Mouse (Mus musculus) cortical plate, adult 2 months (tissue): ENCODE measurements at regions not wholly inside any gene's neighbourhood (a gene's known extent, or its start where the extent isn't known, plus 50 kb on each side); places are given as distances from the start of the nearest gene placed in this dataset.

Experiments used
- H3K27ac ChIP-seq: fragments of 200-500 bp; 2 replicates; pipeline ENCODE4 v1.5.1; 2012; ENCODE audit warnings: low read length, control low read depth, inconsistent platforms; ENCODE audit not compliant: insufficient read depth
- H3K4me1 ChIP-seq: fragments of 200-500 bp; 2 replicates; pipeline ENCODE4 v1.6.1; 2011; ENCODE audit warnings: low read length; ENCODE audit not compliant: control insufficient read depth, insufficient read depth
- H3K4me3 ChIP-seq: fragments of 200-500 bp; 2 replicates; pipeline ENCODE4 v1.5.1; 2011; ENCODE audit warnings: mild to moderate bottlenecking, low read length, control low read depth; ENCODE audit not compliant: insufficient read depth
- CTCF ChIP-seq: fragments of 200-500 bp; IDR thresholded peaks from 2 replicates; pipeline ENCODE4 v1.5.1; 2011; ENCODE audit warnings: mild to moderate bottlenecking, control low read depth, low read length; ENCODE audit not compliant: insufficient read depth; ENCODE audit errors: extremely low read depth
- POLR2A ChIP-seq: fragments of 200-500 bp; IDR thresholded peaks from 2 replicates; pipeline ENCODE4 v1.6.1; 2011; ENCODE audit warnings: mild to moderate bottlenecking, low read length, control low read depth; ENCODE audit not compliant: insufficient read depth; ENCODE audit errors: extremely low read depth

DNA sequence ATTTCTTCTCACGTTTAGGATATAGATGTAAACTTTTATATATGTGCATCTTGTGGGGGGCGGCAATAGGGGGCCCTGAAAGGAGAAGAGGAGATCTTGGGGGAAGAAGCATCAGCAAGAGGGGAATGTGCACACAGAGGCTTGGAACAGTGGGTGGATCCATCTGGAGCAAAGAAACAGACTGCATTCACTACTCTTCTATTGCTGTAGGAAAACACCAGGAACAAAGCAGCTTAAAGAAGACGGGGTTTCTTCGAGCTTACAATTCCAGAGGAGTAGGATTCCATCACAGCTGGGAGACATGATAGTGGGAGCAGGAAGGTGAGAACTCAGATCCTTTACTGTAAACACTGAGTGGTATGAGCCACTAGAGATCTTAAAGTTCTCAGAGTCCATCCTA, 444.9 kb upstream of the BB014433 start:
- no peak overlapping the region for H3K4me3 ChIP-seq
- H3K27ac ChIP-seq: no peak overlapping the region
- H3K4me1 ChIP-seq: peaks cover 3% of the 10 kb centered on the region; the same call in 1 of the 2 replicates
- TF ChIP-seq POLR2A: no peak
- no peak for TF ChIP-seq CTCF

DNA sequence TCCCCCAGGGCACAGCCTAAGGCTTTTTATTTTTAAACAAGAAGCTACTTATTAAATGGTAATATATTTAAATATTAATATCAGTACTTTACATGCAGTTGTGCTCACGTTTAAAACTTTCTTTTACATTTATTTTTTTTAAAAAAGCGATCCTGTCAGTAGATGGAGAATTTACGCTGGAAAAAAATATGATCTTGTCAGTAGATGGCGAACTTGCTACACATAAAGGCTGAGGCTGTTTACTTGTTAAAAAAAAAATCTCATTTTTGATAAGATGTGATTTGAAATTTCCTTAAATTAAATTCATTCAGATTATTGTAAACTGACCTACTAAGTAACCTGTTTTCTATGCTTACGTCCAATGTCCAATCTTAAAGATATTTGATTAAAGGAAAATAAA, 441.7 kb upstream of the BB014433 start:
- peaks cover 2% of the 10 kb centered on the region; the same call in 1 of the 2 replicates for H3K4me1 ChIP-seq
- no peak for TF ChIP-seq POLR2A
- no peak for TF ChIP-seq CTCF
- H3K4me3 ChIP-seq: no peak overlapping the region
- H3K27ac ChIP-seq: no peak overlapping the region

- TF ChIP-seq CTCF: no peak
- no peak for TF ChIP-seq POLR2A
- Histone ChIP-seq H3K27ac (no peak overlapping the region), H3K4me1 (no peaks in the 10 kb centered on the region), H3K4me3 (no peak overlapping the region)
Measured at GRCm38 (mm10) chr8:15470561-15470960, 424.7 kb upstream of the BB014433 start.

GRCm38 (mm10) chr8:15468540-15469476, 422.9 kb upstream of the BB014433 start:
- Histone ChIP-seq H3K27ac (no peak overlapping the region), H3K4me1 (no peaks in the 10 kb centered on the region), H3K4me3 (no peak overlapping the region)
- TF ChIP-seq CTCF (no peak), POLR2A (no peak)

- Histone ChIP-seq H3K4me3 (no peak overlapping the region), H3K27ac (no peak overlapping the region), H3K4me1 (no peaks in the 10 kb centered on the region)
- TF ChIP-seq POLR2A: no peak
- no peak for TF ChIP-seq CTCF
Measured at GRCm38 (mm10) chr8:15438546-15438945, 392.7 kb upstream of the BB014433 start.

DNA sequence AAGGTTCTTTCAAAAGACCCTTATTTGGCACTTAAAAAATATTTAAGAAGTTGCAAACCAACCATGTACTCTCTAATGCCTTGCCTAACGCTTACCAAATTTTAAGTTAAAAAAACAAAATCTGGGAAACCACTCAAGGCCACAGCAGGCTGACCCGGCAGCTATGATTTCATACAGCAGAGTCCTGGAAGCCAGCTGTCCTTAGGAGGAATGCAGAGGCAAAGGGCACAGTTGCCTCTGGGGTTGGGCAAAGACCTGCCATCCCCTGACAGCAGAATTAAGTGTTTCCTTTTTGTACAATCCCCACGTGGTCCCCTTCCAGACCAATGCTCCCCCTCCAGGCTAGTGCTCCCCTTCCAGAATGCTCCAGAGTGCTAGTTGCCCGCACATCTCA, 348.8 kb upstream of the BB014433 start:
- H3K27ac ChIP-seq: no peak overlapping the region
- no peak for TF ChIP-seq CTCF
- TF ChIP-seq POLR2A: no peak
- no peak overlapping the region for H3K4me3 ChIP-seq
- no peaks in the 10 kb centered on the region for H3K4me1 ChIP-seq

DNA sequence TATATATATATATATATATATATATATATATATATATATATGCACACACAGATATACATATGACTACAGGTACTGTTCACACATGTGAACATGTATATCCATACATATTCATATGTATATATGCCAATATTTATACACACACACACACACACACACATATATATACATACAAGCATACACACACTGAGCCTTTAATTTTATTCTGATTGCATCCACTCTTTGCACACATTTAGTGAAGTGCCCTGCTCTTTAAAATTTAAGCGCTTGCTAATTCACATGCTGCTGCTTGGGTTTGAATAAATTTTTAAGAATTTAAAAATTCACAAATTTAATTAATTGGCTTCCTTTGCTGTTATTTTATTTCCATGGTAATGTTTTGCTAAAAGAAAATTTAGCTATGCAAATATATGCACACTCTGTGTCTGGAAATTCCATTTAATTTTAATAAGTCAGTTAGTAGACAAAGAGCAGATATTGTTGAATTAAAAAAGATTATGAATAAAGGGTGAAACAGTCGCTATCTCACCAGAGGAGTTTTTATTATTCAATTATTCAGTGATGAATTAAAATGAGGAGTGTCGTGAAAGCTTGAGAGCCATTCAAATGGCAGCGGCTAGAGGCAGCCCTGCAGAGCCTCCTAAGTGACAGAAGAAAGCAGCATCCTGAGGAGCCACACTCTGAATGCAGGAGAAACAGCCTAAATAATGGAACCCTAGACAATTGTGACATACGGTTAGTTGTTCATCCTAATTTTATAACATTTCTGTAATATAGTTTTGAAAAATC, 348.3 kb upstream of the BB014433 start:
- Histone ChIP-seq H3K27ac (no peak overlapping the region), H3K4me3 (no peak overlapping the region), H3K4me1 (no peaks in the 10 kb centered on the region)
- TF ChIP-seq POLR2A (no peak), CTCF (no peak)

DNA sequence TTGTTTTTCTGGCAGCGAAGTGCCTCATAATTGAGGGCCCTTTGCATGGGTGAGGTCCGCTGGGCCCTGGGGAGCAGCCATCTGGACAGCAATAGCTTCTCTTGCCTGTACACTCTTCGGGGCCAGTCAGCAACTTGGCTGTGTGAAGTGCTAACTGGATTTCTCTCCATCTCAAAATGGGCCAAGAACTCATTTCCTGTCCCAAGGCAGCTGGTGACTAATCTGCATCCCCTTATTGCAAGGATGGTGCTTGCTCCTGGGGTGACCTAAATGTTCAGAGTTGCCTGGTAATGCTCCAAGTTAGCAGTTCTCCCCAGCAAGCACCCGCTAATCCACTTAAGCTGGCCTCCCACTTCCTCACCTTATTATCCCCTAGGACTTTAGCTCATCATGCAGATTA, 346.2 kb upstream of the BB014433 start:
- Histone ChIP-seq H3K27ac (no peak overlapping the region), H3K4me3 (no peak overlapping the region), H3K4me1 (no peaks in the 10 kb centered on the region)
- no peak for TF ChIP-seq POLR2A
- TF ChIP-seq CTCF: no peak

DNA sequence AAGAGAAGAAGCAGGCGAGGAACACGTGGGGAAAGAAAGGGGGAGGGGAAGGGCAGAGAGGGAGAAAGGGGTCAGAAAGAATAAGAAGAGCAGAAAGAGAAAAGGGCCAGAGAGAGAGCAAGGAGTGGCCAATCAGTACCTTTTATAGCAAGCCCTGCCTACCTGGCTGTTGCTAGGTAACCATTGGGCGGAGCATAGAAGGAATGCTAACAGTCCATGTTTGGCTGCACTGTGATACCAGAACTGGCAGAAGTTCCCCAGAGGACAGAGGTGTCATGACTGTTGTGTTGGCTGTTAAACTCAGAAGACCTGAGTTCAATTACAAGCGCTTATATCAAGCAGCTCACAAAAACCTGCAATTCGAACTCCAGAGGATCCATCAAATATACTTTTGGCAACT, 342.9 kb upstream of the BB014433 start:
- no peak overlapping the region for H3K27ac ChIP-seq
- TF ChIP-seq POLR2A: no peak
- no peak for TF ChIP-seq CTCF
- H3K4me1 ChIP-seq: no peaks in the 10 kb centered on the region
- no peak overlapping the region for H3K4me3 ChIP-seq
